Mouse (Mus musculus) CD4-positive, CD25-positive, alpha-beta regulatory T cell, adult 2 months (primary cell): ENCODE data around the gene Slit1.

ENCODE experiments used
- DNase-seq: peaks from one replicate; pipeline ENCODE4 v3.0.0-alpha.2; 2012; ENCODE audit warnings: low read depth, low spot score

The Slit1 gene

DNA sequence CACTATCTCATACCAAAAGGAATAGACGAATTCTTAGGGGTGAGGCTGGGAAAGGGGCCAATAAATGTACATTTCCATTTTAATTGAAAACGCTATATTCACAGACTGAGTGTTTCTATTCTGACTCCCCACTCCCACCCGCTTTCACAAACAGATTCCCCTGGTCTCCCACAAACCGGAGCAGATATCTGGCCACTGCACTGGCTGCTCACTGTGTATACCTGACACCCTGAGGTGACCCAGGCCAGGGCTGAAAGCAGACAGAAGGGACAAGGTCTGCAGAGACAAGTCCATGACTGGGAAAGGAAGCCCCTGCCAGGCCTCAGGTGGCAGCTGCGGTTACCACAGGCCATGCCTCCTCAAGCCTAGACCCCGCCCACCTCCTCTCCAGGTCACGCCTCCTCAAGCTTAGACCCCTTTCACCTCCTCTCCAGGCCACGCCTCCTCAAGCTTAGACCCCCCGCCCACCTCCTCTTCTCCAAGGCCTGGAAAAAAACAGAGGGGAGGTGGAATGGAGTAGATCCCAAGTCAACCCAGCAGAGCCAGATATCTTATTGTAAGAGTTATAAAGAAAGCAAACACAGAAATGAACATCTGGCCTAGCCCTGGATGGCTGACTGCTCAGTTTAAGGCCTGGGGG lies 18.5 kb downstream of the Slit1 start:
- peak; percentile 7 for DNase-seq

DNA sequence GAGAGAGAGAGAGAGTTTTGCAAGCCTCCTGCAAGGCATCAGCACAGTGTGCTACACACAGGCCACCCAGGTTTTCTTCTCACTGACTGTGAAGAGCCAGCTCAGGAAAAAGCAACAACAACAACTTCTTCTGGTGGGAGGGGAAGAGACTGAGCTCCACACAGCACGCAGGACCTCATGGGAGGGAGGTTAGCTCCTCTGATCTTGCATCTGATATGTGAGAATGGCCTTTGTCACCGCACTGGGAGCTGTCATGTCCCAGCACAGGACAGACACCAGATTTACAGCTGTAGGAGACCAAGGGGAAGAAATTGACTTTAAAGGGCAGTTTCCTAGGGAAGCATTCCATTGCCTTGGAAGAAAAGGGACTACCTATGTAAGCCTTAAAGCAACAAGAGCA lies 20.1 kb downstream of the Slit1 start:
- DNase-seq, result no peak

DNA sequence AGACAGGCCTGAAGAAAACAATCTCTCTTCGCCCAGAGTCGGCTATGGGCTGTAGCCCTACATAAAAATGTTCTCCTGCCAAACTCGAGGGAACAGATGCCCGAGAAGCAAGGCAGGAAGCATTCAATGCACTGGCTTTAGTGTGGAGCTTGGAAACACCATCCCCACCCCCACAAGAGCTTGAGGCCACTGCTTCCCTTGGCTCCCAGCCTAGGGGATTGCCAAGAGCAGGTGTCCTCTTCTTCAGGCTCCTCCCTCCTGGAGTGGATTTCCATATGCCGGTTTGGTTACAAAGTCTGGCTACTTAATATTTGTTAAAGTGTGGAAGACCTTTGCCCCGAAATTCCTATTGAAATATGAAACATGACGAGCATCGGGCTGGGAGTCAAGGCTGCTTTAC lies 24.0 kb downstream of the Slit1 start:
- DNase-seq, result no peak

DNA sequence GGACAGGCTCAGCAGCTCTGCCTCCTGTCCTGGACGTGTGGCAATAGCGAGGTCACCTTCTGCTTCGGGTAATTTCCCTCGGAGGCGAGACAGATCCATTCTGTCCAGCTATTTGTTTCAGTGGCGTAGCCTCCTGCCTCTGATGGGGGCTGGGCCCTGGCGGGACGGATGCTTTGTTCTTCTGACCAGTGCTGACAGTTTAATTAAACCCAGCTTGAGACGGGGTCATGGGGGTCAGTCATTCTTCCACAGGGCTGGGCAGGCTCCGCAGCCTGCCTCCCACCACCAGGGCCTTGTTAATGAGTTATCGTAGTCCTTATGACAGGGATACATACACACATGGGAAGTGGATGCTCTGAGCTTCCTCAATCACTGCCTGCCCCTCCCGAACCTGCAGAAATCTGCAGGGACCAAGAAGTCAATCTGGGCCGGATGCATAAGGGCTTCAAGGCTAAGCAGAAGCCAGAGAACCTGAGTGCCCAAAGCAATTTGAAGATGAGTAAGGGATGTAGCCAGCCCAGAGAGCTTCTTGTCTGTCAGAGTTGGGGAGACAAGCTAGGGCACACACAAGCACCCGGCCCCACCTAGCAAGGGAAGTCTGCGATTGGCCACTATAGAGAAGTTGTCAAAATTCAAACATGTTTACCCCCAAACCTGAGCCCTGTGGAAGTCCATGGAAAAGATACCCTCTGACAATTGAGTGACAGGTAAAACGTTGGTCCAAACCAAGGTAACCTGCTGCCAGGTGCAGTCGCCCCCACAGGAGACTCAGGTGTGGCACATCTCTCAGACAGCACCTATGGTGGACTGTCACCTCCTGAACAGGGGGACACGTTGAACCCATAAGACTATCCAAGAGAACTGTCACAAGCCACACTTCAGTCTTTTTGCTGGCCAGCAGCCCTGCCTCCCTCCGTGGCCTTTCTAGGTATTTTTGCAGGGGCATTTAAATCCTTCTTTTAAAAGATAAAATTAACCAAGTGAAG lies 26.9 kb downstream of the Slit1 start:
- no peak for DNase-seq

DNA sequence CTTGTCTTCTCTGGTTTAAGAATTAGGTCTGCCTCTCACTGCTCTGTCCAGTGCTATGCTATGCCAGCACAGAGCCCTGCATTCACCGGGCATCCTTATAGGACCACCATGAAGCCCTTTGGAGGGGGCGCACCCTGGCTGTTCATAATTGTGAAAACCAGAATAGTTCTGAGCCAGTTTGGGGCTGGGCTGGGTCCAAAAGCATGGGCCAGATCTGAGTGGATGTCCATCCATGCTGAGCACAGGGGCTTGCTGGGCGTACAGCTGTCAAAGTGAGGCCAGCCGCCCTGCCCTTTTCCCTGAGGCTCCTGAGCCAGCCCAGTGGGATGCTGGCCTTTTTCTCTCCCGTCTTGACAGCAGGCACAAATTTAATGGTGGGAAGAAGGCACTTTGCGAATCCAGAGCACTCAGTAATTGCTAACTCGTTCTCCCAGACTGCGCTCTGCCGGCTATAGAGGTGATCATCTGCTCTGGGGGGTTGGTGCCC lies 29.0 kb downstream of the Slit1 start:
- DNase-seq, result no peak

DNA sequence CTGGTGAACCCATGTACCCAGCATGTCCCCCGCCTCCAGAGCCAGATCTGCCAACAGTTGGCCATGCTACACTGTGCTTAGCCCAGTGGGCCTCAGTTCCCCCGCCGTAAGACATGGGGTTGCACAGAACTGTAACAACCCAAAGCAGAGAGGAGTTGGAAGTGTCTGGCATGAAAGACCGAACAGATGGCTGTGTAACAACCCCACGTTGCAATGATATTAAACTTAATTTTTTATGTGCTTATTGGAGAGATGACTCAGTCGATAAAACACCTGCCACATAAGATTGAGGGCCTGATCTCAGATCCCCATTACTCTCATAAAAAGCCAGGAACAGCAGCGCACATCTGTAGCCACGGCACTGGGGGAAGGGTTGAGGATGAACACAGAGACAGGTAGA lies 30.6 kb downstream of the Slit1 start:
- DNase-seq, result no peak

DNA sequence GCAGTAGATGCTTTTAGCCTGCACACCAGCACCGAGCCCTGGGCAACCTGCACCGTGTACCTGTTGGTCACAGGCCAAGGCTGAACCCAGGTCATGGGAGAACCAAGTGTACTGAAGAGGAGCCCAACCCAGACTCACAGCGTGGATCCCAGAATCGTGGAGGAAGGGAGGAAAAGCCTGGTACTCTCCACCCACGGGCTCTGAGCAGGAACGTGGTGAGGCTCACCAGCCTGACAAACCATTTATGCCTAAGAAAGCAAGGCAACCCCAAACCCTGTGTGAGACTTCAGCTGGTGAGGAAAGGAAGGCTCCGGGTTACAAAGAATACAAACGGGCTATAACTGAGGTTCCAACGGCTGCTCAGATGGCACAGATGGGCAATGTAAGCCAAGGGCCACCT lies 31.8 kb downstream of the Slit1 start:
- no peak for DNase-seq

DNA sequence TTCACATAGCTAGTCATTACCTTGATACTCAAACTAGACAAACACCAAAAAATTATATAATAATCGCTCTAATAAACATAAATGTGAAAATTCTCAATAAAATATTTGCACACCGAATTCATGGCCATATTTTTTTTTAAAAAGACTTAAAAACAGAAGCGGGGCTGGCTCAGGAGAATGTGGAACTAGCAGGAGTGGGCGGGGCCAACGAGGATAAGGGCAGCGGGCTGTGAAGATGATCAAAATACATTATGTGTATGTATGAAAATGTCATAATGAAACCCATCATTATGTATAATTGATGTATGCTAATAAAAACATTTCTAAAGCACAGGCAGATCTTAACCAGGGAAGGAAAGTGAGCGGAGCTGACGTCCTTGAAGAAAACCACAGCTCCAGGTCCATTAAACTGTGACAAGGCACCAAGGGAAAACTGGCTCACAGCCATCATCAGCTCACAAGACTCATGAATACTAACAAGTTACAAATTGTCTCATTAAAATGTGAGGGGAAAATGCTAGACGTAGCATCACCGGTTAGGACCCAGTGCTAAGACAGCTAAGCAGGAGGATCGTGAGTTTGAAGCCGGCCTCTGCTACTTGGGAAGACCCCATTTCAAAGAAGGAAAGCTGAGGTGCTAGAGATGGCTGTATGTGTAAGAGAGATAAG lies 33.8 kb downstream of the Slit1 start:
- DNase-seq, result no peak

DNA sequence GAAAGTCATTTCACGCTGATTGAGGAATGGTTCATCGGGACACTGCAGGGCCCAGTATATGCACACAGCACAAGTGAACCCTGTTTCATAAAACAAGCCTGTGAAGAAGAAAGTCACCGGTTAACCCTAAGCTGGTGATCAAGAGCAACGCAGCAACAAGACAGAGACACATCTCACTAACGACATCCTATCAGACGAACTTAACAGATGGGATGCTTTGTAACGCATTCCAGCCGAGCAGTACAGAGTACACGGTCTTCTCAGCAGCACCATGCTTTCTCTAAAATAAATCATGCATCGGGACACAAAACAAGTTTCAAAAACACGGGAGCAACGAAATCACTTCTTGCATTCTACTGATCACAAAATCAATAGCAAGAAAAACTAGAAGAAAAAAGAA lies 35.6 kb downstream of the Slit1 start:
- DNase-seq, result no peak

DNA sequence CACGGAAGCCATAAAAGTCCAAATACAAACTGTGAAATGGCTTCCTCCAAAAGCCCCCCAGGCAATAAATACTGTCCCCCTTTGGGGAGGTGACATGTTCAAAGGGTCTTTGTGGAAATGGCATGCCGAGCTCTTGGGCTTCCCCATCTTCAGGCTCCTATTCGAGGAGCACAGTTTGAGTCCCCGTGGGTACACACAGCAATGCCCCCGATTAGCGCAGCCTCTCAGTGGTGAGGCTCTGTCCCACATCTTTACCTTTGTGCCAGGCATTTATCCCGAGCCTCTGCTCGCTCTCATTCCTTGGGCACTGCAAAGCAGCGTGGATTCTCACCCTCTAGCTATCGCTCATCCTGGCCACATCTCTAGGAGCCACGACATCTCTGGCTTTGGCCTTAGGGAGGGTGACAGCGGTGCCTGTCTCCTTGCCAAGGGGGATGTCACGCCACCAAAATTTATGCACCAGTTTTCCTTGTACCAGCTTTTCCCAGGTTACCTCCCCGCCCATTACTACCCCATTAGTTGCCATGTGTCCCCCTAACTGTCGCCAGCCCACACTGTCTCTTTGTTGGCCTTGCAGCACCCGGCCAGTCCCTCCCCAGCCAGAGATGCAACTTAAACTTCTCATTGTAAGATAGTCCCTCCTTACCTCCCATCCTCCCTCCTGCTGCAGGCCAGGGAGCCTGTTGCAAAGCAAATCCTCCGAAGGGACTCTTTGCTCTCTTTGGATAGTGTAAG lies 37.2 kb downstream of the Slit1 start:
- no peak for DNase-seq

DNA sequence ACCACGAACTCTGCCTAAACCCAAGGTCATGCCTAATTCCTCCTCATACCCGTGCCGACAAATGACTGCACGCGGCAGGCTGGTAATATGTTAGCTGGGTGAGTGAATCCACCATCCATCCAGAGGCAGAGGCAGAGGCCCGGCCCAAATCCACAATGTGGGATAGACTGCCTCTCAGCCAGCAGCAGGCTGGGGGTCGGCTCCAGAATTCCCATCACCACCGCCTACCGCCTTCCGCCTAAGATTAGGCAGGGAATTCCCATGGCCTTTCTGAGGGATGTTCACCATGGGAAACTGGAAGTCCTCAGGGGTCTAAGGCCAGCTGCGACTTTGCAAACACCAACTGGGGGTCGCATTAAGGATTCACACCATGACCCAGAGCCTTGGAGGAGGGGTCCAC lies 38.0 kb downstream of the Slit1 start:
- DNase-seq, result no peak

DNA sequence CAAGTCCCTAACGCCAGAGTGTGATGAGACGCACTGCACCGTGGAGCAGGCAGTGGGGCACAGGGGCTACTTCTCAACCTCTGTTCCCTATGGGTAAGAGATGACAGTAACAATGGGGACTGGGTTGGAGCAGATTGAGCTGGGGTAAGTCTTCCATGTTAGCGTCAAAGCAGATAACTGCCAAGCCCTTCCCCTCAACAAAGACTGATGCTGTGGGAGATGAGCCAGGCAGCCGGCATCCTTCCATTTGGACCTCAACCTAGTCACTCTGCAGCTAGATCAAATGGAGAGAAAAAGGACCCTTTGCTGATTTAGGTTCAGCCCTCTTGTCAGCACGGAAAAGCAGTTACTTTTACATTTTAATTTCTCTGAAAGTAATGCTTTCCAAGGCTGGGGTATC lies 40.8 kb downstream of the Slit1 start:
- no peak for DNase-seq

DNA sequence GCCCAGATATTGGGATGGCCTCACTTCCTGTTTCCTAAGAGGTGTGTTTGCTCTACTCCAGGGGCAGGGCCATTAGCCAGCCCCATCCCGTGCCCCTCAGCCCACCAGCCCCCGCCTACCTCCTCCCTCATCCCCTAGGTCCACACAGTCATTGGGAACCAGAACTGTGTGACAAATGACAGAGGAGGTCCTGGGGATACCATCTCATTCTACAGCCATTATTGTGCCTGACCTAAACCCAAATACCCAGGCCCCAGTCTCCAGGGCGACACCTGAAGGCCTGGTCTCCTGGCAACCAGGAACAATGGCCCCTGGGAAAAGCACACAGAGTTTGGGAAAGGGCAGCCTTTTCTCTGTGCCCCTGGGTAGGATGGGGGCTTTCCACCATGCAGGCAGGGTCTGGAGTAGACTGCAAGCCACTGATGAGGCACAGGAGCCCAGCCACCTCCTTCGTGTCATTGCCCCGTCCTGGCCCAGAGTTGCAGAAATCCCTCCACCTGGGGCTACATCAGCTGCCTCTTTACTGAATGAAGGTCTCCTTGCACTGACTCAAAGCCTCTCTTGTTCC lies 44.5 kb downstream of the Slit1 start:
- no peak for DNase-seq

DNA sequence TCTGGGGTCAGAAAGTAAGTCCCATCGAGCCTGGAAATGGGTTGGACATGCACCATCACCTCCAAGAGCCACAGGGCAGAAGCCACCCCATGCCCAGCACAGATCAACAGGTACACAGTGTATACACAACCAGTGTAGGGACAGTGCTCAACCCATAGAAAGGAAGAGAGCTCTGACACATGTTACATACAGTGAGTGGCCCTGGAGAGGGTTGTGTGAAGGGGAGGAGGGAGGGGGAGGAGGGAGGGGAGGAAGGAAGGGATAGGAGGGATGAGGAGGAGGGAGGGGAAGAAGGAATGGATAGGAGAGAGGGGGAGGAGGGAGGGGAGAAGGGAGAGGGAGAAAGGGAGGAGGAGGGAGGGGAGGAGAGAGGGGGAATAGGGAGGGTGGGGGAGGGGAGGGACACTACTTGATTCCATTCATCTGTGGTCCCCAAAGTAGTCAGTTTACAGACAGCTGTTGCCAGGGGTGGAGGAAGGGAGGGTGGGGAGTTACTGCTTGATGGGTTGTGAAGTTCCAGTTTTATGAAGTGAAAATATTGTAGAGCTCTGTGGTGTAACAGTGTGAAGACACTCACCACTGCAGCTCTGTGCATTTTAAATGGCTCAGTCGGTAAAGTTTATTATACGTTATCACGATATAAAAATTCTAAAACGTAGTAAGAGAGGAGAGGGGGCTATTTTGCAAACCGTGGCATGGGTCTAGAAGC lies 45.5 kb downstream of the Slit1 start:
- DNase-seq, result no peak

DNA sequence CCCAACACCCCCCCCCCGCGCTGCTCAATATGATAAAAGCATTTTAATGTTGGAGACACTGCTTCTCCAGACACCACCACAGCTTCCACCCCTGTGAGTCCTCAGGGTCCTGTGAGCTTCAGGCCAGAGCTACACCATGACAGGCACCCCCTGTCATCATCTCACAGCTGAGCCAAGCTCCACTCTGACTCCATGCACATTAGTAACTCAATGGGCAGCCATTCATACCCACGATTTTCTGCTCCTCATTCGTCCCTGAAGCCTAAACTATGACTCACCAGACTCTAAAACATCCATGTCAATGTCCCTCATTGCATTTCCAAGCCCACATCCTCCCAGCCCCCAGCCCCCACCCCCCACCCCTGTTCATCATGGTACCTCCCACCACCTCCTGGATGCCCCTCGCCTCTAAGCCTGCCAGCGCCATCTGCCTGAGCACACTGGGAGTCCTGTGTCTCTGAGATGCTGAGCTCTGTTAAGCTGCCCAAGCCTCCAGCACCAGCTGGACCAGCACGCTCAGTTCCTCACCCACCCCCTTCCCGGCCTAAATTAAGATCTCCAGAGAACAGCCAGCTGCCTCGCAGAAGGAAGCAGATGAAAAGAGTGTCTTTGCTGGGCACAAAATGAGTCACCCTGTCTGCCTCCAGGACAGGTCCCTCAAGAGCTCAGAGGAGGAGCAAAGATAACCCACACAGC lies 46.2 kb downstream of the Slit1 start:
- no peak for DNase-seq

DNA sequence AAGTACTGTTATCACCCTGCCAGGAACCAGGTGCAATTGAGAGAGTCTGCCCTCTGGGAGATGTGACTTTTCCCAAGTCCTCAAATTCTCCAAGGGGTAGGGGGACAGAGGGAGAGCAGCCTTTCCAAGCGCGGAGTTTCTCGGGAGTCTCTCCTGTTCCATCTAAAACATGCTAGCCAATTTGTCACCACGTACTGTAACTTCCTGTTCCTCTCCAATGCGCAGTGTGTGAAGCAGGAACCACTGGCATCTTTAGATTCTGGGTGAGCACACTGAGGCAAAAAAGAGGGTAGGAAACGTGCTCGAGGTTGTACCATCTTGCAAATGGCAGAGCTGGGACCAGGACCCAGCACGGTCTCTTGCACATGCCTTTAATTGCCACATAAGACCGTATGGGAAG lies 47.0 kb downstream of the Slit1 start:
- no peak for DNase-seq

DNA sequence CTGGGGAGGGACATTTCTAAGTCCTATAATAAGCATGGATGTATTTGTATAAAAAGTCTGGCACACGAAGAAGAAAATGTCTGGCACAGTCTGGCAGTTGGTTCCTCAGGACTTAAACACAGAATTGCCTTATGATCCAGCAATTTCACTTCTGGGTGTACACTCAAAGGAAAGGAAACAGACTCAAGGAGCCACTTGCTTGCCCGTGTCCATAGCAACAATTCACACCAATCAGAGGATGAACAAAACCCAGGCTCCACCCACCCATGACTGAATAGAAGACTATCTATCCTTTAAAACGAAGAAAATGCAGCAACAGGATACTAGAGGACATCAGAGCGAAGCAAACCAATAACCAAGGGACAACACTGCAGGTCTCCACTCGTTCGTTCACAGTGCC lies 48.4 kb downstream of the Slit1 start:
- DNase-seq, result no peak

DNA sequence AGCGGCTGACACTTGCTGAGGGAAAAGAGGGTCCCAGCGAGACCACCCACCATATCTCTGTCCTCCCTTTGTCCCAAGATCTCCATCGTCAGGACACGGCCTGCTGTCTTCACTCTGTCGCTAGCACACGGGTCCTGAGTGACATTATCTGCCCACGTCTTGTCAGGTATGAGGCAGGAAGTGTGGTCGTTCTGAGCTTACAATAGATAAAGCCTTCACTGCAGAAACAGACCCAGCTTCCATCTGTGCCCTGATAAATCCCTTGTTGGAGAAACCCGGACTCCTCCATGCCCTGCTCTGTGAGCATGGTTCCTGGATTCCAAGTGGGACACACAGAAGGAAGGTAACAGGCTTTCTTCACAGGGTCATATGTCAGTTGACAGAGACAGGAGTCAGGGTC lies 48.9 kb downstream of the Slit1 start:
- DNase-seq, result no peak

DNA sequence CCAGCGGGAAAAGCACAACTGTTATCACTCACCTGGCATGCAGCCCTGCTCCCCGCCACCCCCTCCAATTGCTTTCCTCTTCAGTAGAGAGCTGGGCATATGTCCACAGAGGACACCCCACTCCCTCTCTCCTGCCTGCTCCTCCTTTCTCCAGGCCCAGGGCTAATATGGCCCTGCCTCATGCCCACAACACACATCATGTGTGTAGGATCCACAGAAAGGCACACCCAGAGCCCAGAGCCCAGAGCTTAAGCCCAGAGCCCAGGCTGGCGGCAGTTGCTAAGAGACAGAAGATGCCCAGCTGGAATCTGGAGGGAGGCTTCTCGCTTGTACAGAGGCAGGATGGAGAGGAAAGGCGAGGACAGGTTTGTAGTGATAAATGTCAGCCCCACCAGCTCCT lies 49.7 kb downstream of the Slit1 start:
- DNase-seq, result no peak

DNA sequence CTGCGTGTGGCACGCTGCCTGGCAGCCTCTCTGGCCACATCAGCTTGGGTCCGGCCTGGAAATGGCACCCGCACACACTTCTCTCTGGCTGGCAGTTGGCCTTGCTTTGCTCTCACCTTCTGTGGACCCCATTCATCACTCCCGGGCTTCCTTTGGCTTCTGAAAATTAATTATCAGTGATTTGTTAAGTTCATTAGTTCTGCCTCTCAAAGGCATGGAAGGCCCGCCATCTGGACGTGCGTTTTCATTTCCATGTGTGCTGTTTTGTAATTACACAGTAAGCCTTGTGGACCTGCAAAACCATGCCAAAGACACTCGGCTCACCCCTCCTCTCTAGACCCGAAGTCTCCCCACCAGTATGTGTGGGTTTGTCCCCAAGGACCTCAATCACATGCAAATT lies 53.4 kb downstream of the Slit1 start:
- DNase-seq, result no peak
